Mouse (Mus musculus) lung, embryonic 14.5 days (tissue): Measurements from ENCODE around the gene Ikzf1. TPM values are rescaled to one million over a fixed set of nuclear protein-coding genes. Genes with fewer than 3 reads are reported as not detected.

Experiments used
- ATAC-seq: fragments of 200-750 bp; cut with Nextera tagmentation; 2 replicates; pipeline ENCODE4 v1.8.0; 2017; ENCODE audit warnings: mild to moderate bottlenecking, moderate TSS enrichment, moderate library complexity; ENCODE audit not compliant: insufficient read depth
- DNase-seq: peaks from one replicate; pipeline ENCODE4 v3.0.0-alpha.2; 2015
- H3K27ac ChIP-seq: fragments of 300-500 bp; sonication (generic); 2 replicates; pipeline ENCODE4 v1.5.1; 2014; ENCODE audit warnings: low read depth, mild to moderate bottlenecking, moderate library complexity
- H3K27me3 ChIP-seq: fragments of 300-500 bp; sonication (generic); 2 replicates; pipeline ENCODE4 v1.6.1; 2014; ENCODE audit warnings: low read length, control low read depth; ENCODE audit not compliant: insufficient read depth
- H3K36me3 ChIP-seq: fragments of 300-500 bp; sonication (generic); 2 replicates; pipeline ENCODE4 v1.6.1; 2014; ENCODE audit warnings: control low read depth; ENCODE audit not compliant: insufficient read depth
- H3K4me1 ChIP-seq: fragments of 300-500 bp; sonication (generic); 2 replicates; pipeline ENCODE4 v1.6.1; 2014; ENCODE audit warnings: antibody characterized with exemption, control low read depth; ENCODE audit not compliant: insufficient read depth
- H3K4me2 ChIP-seq: fragments of 300-500 bp; sonication (generic); 2 replicates; pipeline ENCODE4 v1.6.1; 2014; ENCODE audit warnings: mild to moderate bottlenecking
- H3K4me3 ChIP-seq: fragments of 300-500 bp; sonication (generic); 2 replicates; pipeline ENCODE4 v1.5.1; 2014; ENCODE audit warnings: low read depth, low read length
- H3K9ac ChIP-seq: fragments of 300-500 bp; sonication (generic); 2 replicates; pipeline ENCODE4 v1.6.1; 2014
- H3K9me3 ChIP-seq: fragments of 300-500 bp; sonication (generic); 2 replicates; pipeline ENCODE4 v1.6.1; 2016; ENCODE audit warnings: low read depth, low read length, control low read depth
- CTCF ChIP-seq: IDR thresholded peaks from 2 replicates; pipeline ENCODE4 v1.5.1; 2016; ENCODE audit warnings: antibody characterized with exemption, low read depth
- WGBS: fragments of 180-500 bp; shearing (Covaris S2); extraction: QIAGEN DNeasy Blood & Tissue Kit; methylation state at CpG from one replicate; pipeline ENCODE4 v1.1.7; 2014; 5-methylcytosine and 5-hydroxymethylcytosine counted together
- polyA plus RNA-seq: library from polyadenylated mRNA; unstranded; fragments of >200 nt; fragmentation: Nextera tagmentation; extraction: Ambion mirVana; gene quantifications from 2 replicates; pipeline ENCODE4 v1.2.1, GENCODE M21; 2014

Ikzf1 gene
- polyA plus RNA-seq, 1 experiment from 2014 or later, result 2.4 TPM

DNA sequence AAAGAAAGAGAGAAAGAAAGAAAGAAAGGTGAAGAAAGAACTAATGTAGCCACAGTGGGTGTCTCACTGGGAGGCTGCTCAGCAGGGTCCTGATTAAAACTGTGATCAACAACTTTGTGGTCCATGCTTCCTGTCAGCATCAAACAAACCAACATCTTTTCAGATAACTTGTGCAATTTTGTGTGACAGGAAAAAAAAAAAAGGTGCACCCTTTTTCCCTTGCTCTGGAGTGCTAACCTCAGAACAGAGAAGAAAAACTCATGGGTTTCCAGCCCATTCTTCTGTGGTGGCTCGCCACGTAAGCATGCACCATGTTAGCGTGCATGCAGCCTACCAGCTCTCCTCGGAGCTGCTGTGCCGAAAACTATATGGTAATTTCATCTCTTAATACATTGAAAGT, 56.8 kb downstream of the Ikzf1 start:
- Histone ChIP-seq H3K27ac (no peak overlapping the region), H3K4me2 (no peak overlapping the region), H3K9me3 (no peaks in the 10 kb centered on the region), H3K36me3 (no peaks in the 10 kb centered on the region), H3K4me3 (no peak overlapping the region), H3K27me3 (no peaks in the 10 kb centered on the region), H3K9ac (no peak overlapping the region), H3K4me1 (no peaks in the 10 kb centered on the region)
- ATAC-seq (no peak), DNase-seq (no peak)
- 86% methylated on average over 5 of the region's 5 CpGs for whole genome bisulfite sequencing
- no peak for TF ChIP-seq CTCF

GRCm38 (mm10) chr11:11742626-11743025, 57.8 kb downstream of the Ikzf1 start:
- 22% methylated on average over 2 of the region's 2 CpGs for WGBS
- Histone ChIP-seq H3K4me2 (no peak overlapping the region), H3K4me3 (no peak overlapping the region), H3K4me1 (no peaks in the 10 kb centered on the region), H3K9me3 (no peaks in the 10 kb centered on the region), H3K36me3 (no peaks in the 10 kb centered on the region), H3K27ac (no peak overlapping the region), H3K9ac (no peak overlapping the region), H3K27me3 (no peaks in the 10 kb centered on the region)
- ATAC-seq, result no peak
- TF ChIP-seq CTCF, result peak; percentile 73
- peak; percentile 74 for DNase-seq

- ATAC-seq, result no peak
- H3K9ac ChIP-seq, result no peak overlapping the region
- H3K36me3 ChIP-seq, result no peaks in the 10 kb centered on the region
- WGBS, result 39% methylated on average over 1 of the region's 1 CpGs
- no peak overlapping the region for H3K4me2 ChIP-seq
- no peak for DNase-seq
- no peak overlapping the region for H3K27ac ChIP-seq
- H3K9me3 ChIP-seq, result no peaks in the 10 kb centered on the region
- H3K27me3 ChIP-seq, result no peaks in the 10 kb centered on the region
- no peaks in the 10 kb centered on the region for H3K4me1 ChIP-seq
- no peak overlapping the region for H3K4me3 ChIP-seq
- TF ChIP-seq CTCF, result no peak
These were observed 59.4 kb downstream of the Ikzf1 start for GRCm38 (mm10) chr11:11744222-11744621.

GRCm38 (mm10) chr11:11751091-11751490, 66.3 kb downstream of the Ikzf1 start:
- no peak for DNase-seq
- WGBS, result 82% methylated on average over 5 of the region's 5 CpGs

DNA sequence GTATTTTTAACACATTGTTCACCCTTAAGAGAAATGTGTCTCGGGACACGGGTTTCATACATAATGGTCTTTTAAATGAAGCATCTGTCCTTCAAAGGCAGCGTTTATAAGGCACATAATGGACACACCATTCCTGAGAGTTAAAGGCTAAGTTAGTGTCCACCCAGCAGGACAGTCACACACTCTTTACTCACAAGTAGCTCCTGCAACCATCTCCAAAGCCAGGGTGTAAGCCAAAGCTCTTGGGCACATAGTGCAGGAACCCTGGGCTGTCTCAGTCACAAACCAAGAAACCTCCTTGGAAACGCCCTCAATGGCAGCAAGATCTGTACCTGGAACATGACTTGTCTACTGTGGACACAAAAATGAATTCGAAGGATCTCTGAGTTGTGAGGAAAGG, 68.1 kb downstream of the Ikzf1 start:
- no peak for TF ChIP-seq CTCF
- no peak for DNase-seq
- H3K27ac ChIP-seq, result no peak overlapping the region

More at GRCm38 (mm10) chr11:11751091-11751490, 66.3 kb downstream of the Ikzf1 start:
- H3K27me3 ChIP-seq, result no peaks in the 10 kb centered on the region
- no peak for ATAC-seq
- no peak overlapping the region for H3K4me3 ChIP-seq
- no peak overlapping the region for H3K9ac ChIP-seq
- H3K4me1 ChIP-seq, result no peaks in the 10 kb centered on the region
- H3K4me2 ChIP-seq, result no peak overlapping the region
- no peak overlapping the region for H3K27ac ChIP-seq
- H3K36me3 ChIP-seq, result no peaks in the 10 kb centered on the region
- TF ChIP-seq CTCF, result no peak
- no peaks in the 10 kb centered on the region for H3K9me3 ChIP-seq

GRCm38 (mm10) chr11:11758121-11758520, 73.3 kb downstream of the Ikzf1 start:
- no peak overlapping the region for H3K27ac ChIP-seq
- H3K27me3 ChIP-seq, result no peaks in the 10 kb centered on the region
- no peak overlapping the region for H3K4me3 ChIP-seq
- DNase-seq (no peak), ATAC-seq (no peak)
- no peak for TF ChIP-seq CTCF
- no peaks in the 10 kb centered on the region for H3K9me3 ChIP-seq
- no peak overlapping the region for H3K9ac ChIP-seq
- H3K4me1 ChIP-seq, result no peaks in the 10 kb centered on the region
- H3K4me2 ChIP-seq, result no peak overlapping the region
- 73% methylated on average over 6 of the region's 6 CpGs for WGBS
- no peaks in the 10 kb centered on the region for H3K36me3 ChIP-seq

More for the DNA sequence above, 68.1 kb downstream of the Ikzf1 start:
- Histone ChIP-seq H3K27me3 (no peaks in the 10 kb centered on the region), H3K9me3 (no peaks in the 10 kb centered on the region), H3K4me1 (no peaks in the 10 kb centered on the region), H3K36me3 (no peaks in the 10 kb centered on the region), H3K9ac (no peak overlapping the region), H3K4me3 (no peak overlapping the region), H3K4me2 (no peak overlapping the region)
- ATAC-seq, result no peak
- WGBS, result 78% methylated on average over 5 of the region's 5 CpGs

DNA sequence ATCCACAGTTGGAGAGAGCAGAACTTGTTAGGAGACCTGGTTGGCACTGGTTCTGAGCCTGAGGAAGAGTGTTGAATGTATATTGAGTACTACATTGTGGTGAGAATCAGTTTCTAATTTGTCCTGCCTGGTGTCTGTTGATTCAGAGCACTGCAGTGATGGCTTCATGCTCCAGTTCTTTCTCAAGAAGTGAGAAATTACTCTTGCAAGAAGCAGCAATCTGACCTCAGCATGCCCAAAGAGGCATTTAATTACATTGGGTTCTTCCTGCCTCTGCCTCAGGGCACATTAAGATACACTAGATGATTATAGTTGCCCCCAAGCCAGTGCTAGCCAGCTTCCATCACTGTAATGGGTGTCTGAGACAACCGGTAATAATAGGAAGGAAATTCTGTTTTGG, 74.1 kb downstream of the Ikzf1 start:
- H3K9ac ChIP-seq, result no peak overlapping the region
- H3K27ac ChIP-seq, result no peak overlapping the region
- no peak for ATAC-seq
- no peaks in the 10 kb centered on the region for H3K27me3 ChIP-seq
- WGBS, result 91% methylated on average over 1 of the region's 1 CpGs
- H3K36me3 ChIP-seq, result no peaks in the 10 kb centered on the region
- DNase-seq, result no peak
- no peak overlapping the region for H3K4me2 ChIP-seq
- no peak overlapping the region for H3K4me3 ChIP-seq
- H3K9me3 ChIP-seq, result no peaks in the 10 kb centered on the region
- H3K4me1 ChIP-seq, result no peaks in the 10 kb centered on the region
- TF ChIP-seq CTCF, result no peak

DNA sequence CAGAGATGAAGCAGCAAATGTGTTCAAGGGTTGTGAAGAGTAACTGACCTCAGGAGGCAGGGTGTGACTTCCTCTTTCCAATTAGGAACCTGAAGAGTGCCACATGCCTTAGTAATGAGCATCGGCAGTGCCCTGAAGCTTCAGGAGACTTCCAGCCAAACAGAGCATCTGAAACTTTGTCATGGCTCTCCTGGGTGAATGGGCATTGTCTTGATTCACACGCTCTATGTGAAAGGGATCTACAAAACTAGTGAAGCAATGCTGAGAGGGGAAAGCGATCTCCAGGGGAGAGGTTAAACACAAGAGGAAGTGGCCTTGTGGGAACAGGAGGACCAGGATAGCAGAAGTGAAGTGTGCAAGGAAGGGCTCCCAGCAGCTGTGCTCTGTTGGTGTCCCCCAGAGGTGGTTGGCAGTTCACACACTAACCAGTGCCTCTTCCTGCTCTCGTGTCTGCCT, 78.4 kb downstream of the Ikzf1 start:
- Histone ChIP-seq H3K4me2 (no peak overlapping the region), H3K4me3 (no peak overlapping the region), H3K9me3 (no peaks in the 10 kb centered on the region), H3K36me3 (no peaks in the 10 kb centered on the region), H3K4me1 (no peaks in the 10 kb centered on the region), H3K27ac (no peak overlapping the region), H3K27me3 (no peaks in the 10 kb centered on the region), H3K9ac (no peak overlapping the region)
- WGBS, result 65% methylated on average over 4 of the region's 4 CpGs
- DNase-seq (no peak), ATAC-seq (no peak)
- TF ChIP-seq CTCF, result no peak
